Mouse (Mus musculus) heart, adult 18-20 months (tissue): ENCODE results near the gene Lrrc32. TPM values are rescaled to one million over a fixed set of nuclear protein-coding genes. Genes with fewer than 3 reads are reported as not detected.

Experiments used
- DNase-seq, 2 experiments: peaks; one replicate each; pipeline ENCODE4 v3.0.0; 2021 to 2022; ENCODE audit warnings: mixed read lengths in 1 of 2
- total RNA-seq, 2 experiments: library from RNA; stranded (reverse); gene quantifications; 2 replicates each; pipeline ENCODE4 v1.2.3; 2021

Lrrc32 gene
- total RNA-seq, 2 experiments from 2014 or later, result 7.5 to 8.0 TPM

- peak in 1 of 2 experiments; percentile 49 for DNase-seq
These were observed 519 bp upstream of the Lrrc32 start for GRCm38 (mm10) chr7:98488398-98489130.

GRCm38 (mm10) chr7:98489623-98490084 is 571 bp downstream of the Lrrc32 start:
- DNase-seq, result peak; percentile 87 to 88

GRCm38 (mm10) chr7:98490328-98490727 is 1.2 kb downstream of the Lrrc32 start:
- DNase-seq, result peak in 1 of 2 experiments; percentile 9

- no peak for DNase-seq
These were observed 1.8 kb downstream of the Lrrc32 start for GRCm38 (mm10) chr7:98490911-98491310.

- no peak for DNase-seq
These were observed 2.5 kb downstream of the Lrrc32 start for GRCm38 (mm10) chr7:98491451-98492200.

GRCm38 (mm10) chr7:98492331-98492730 is 3.2 kb downstream of the Lrrc32 start:
- DNase-seq, result peak in 1 of 2 experiments; percentile 19

- DNase-seq, result peak in 1 of 2 experiments; percentile 71
These were observed 4.2 kb downstream of the Lrrc32 start for GRCm38 (mm10) chr7:98493307-98493706.

- DNase-seq, result no peak
These were observed 4.9 kb downstream of the Lrrc32 start for GRCm38 (mm10) chr7:98493901-98494480.

GRCm38 (mm10) chr7:98495591-98495990 is 6.5 kb downstream of the Lrrc32 start:
- no peak for DNase-seq

- no peak for DNase-seq
These were observed 8.4 kb downstream of the Lrrc32 start for GRCm38 (mm10) chr7:98497451-98497850.

- DNase-seq, result no peak
These were observed 9.0 kb downstream of the Lrrc32 start for GRCm38 (mm10) chr7:98498101-98498500.

GRCm38 (mm10) chr7:98498656-98499560 is 9.8 kb downstream of the Lrrc32 start:
- DNase-seq, result peak in 1 of 2 experiments; percentile 23

- DNase-seq, result peak; percentile 62 to 66
These were observed 10.6 kb downstream of the Lrrc32 start for GRCm38 (mm10) chr7:98499561-98500292.

- DNase-seq, result peak; percentile 84 to 93
These were observed 11.4 kb downstream of the Lrrc32 start for GRCm38 (mm10) chr7:98500470-98500869.

- DNase-seq, result no peak
These were observed 12.0 kb downstream of the Lrrc32 start for GRCm38 (mm10) chr7:98501078-98501477.

- DNase-seq, result peak in 1 of 2 experiments; percentile 20
These were observed 13.8 kb downstream of the Lrrc32 start for GRCm38 (mm10) chr7:98502921-98503320.

- DNase-seq, result peak; percentile 65 to 78
These were observed 15.0 kb downstream of the Lrrc32 start for GRCm38 (mm10) chr7:98503951-98504647.

GRCm38 (mm10) chr7:98504726-98505314 is 15.7 kb downstream of the Lrrc32 start:
- DNase-seq, result peak; percentile 55 to 81

GRCm38 (mm10) chr7:98505664-98506063 is 16.6 kb downstream of the Lrrc32 start:
- DNase-seq, result no peak
